Mouse (Mus musculus): ENCODE results near the gene Etl4. TPM values are rescaled to one million over a fixed set of nuclear protein-coding genes. Genes with fewer than 3 reads are reported as not detected.

The Etl4 gene
- polyA plus RNA-seq, 1 experiment from 2014 or later = 12.7 TPM

- no peaks in the 10 kb centered on the region for H3K4me1 ChIP-seq
- no peak overlapping the region for H3K4me3 ChIP-seq
- H3K4me2 ChIP-seq (replicated peaks) = no peak overlapping the region
- no peak for ATAC-seq (ENCODE audit: low FRiP score, low read depth)
- no peaks in the 10 kb centered on the region for H3K36me3 ChIP-seq
- no peaks in the 10 kb centered on the region for H3K27me3 ChIP-seq (replicated peaks)
- no peak overlapping the region for H3K27ac ChIP-seq
- H3K9me3 ChIP-seq = no peaks in the 10 kb centered on the region
- 89% methylated on average over 3 of the region's 3 CpGs for WGBS
- H3K9ac ChIP-seq = no peak overlapping the region
These were observed 847.4 kb downstream of the Etl4 start for GRCm38 (mm10) chr2:20756964-20757363.

DNA sequence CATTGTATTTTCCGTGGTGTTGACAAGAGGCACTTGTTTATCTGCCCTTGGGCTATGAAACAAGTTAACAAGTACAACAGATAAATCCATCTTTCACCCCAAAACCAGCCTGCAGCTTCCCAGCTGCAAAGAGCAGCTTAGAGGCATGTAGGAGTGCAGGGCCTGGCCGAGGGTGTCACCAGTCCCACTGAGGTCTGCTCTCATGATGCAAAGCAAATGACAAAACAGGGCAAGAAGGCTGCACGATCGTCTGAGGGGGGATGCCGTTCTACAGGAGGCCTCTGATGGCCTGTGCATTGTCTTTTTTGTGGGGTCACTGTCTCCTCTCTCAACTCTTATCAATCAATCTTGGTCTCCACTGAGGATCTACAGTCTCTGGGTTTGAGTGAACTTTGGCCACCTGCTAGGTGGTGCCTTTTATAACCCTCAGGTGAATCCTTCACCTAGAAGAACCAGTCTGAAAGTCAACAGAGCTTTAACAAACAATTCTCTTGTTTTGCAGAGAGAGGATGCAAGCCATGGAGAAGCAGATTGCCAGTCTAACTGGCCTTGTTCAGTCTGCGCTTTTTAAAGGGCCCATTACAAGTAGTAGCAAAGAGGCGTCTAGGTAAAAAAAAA, 849.6 kb downstream of the Etl4 start:
- 87% methylated on average over 7 of the region's 7 CpGs for WGBS
- Histone ChIP-seq H3K4me3 (no peak overlapping the region), H3K4me2 (replicated peaks) (no peak overlapping the region), H3K36me3 (no peaks in the 10 kb centered on the region), H3K27me3 (replicated peaks) (no peaks in the 10 kb centered on the region), H3K27ac (no peak overlapping the region), H3K4me1 (no peaks in the 10 kb centered on the region), H3K9ac (no peak overlapping the region), H3K9me3 (no peaks in the 10 kb centered on the region)
- no peak for ATAC-seq (ENCODE audit: low FRiP score, low read depth)

GRCm38 (mm10) chr2:20761320-20761719, 851.7 kb downstream of the Etl4 start:
- H3K4me3 ChIP-seq = no peak overlapping the region
- no peak overlapping the region for H3K27ac ChIP-seq
- H3K4me2 ChIP-seq (replicated peaks) = no peak overlapping the region
- H3K4me1 ChIP-seq = no peaks in the 10 kb centered on the region
- no peak overlapping the region for H3K9ac ChIP-seq
- 92% methylated on average over 5 of the region's 5 CpGs for WGBS
- H3K36me3 ChIP-seq = no peaks in the 10 kb centered on the region
- ATAC-seq (ENCODE audit: low FRiP score, low read depth) = no peak
- H3K9me3 ChIP-seq = no peaks in the 10 kb centered on the region
- H3K27me3 ChIP-seq (replicated peaks) = no peaks in the 10 kb centered on the region

GRCm38 (mm10) chr2:20761751-20762150, 852.2 kb downstream of the Etl4 start:
- 91% methylated on average over 3 of the region's 3 CpGs for WGBS
- no peak overlapping the region for H3K4me2 ChIP-seq (replicated peaks)
- no peak overlapping the region for H3K9ac ChIP-seq
- H3K27ac ChIP-seq = no peak overlapping the region
- no peak for ATAC-seq (ENCODE audit: low FRiP score, low read depth)
- no peaks in the 10 kb centered on the region for H3K9me3 ChIP-seq
- no peaks in the 10 kb centered on the region for H3K4me1 ChIP-seq
- no peak overlapping the region for H3K4me3 ChIP-seq
- no peaks in the 10 kb centered on the region for H3K27me3 ChIP-seq (replicated peaks)
- no peaks in the 10 kb centered on the region for H3K36me3 ChIP-seq

DNA sequence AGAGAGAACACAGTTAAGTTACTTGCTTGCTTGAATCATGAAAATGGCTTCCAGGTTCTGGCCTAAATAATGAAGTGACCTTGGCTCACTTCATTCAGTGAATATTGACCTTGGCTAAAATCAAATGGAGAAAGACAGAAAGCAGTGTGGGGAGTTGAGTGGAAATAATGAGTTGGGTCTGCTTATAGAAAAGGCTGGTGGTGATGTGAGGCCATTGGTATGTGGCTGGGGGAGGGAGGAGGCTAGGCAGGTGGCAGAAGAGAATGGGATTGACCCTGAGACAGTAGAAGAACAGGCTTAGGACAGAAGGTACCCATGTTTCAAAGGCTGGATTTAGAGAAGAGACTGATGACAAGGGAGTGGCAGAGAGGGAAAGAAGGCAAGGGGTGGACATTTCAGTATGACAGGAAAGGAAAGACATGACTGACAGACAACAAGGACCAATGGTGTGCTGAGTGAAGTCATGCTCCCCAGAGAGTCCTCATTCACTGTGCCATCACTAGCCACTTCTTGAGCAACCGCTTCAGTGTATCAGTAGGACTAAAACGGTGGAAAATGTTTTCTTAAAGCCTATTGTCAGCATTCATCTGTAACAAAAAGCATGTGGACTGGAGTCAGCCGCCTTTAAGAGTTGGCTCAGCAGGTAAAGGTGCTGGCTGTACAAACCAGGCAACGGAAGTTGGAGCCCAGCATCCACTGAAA, 854.1 kb downstream of the Etl4 start:
- ATAC-seq (ENCODE audit: low FRiP score, low read depth) = no peak
- Histone ChIP-seq H3K27me3 (replicated peaks) (no peaks in the 10 kb centered on the region), H3K4me1 (no peaks in the 10 kb centered on the region), H3K27ac (no peak overlapping the region), H3K36me3 (no peaks in the 10 kb centered on the region), H3K4me3 (no peak overlapping the region), H3K4me2 (replicated peaks) (no peak overlapping the region), H3K9ac (no peak overlapping the region), H3K9me3 (no peaks in the 10 kb centered on the region)
- WGBS = 82% methylated on average over 4 of the region's 4 CpGs

DNA sequence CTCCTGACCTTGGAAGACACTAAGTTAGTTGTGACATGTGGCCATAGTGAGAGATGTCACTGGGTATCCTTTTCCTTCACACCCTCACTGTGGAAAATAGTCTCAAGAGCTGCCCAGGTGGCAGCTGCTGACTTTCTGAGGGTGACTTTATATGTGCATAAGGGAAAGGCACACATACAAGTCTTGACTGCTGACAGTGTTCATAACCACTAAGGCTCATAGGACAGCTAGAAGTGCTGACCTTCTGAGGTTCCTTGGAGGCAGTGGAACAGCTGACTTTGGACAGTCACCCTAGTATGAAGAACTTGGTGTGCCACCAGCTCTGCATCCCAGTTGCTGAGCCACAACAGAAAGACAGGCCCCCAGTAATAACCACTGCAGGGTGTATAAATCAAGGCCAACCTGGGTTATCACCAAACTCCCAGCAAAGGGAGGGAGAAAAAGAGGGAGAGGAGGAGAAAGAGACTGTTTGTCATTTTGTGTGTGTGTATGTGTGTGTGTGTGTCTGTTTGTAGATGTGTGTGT, 855.0 kb downstream of the Etl4 start:
- H3K9ac ChIP-seq = no peak overlapping the region
- no peak for ATAC-seq (ENCODE audit: low FRiP score, low read depth)
- no peak overlapping the region for H3K4me3 ChIP-seq
- H3K9me3 ChIP-seq = no peaks in the 10 kb centered on the region
- no peaks in the 10 kb centered on the region for H3K4me1 ChIP-seq
- no peaks in the 10 kb centered on the region for H3K27me3 ChIP-seq (replicated peaks)
- no peaks in the 10 kb centered on the region for H3K36me3 ChIP-seq
- no peak overlapping the region for H3K27ac ChIP-seq
- H3K4me2 ChIP-seq (replicated peaks) = no peak overlapping the region

GRCm38 (mm10) chr2:20768681-20769080, 859.1 kb downstream of the Etl4 start:
- H3K4me3 ChIP-seq = no peak overlapping the region
- no peaks in the 10 kb centered on the region for H3K27me3 ChIP-seq (replicated peaks)
- H3K9me3 ChIP-seq = no peaks in the 10 kb centered on the region
- H3K4me2 ChIP-seq (replicated peaks) = no peak overlapping the region
- 73% methylated on average over 5 of the region's 5 CpGs for WGBS
- no peaks in the 10 kb centered on the region for H3K4me1 ChIP-seq
- H3K27ac ChIP-seq = no peak overlapping the region
- H3K9ac ChIP-seq = no peak overlapping the region
- no peak for ATAC-seq (ENCODE audit: low FRiP score, low read depth)
- H3K36me3 ChIP-seq = no peaks in the 10 kb centered on the region

GRCm38 (mm10) chr2:20770171-20770570, 860.6 kb downstream of the Etl4 start:
- H3K4me2 ChIP-seq (replicated peaks) = no peak overlapping the region
- H3K27me3 ChIP-seq (replicated peaks) = no peaks in the 10 kb centered on the region
- no peaks in the 10 kb centered on the region for H3K4me1 ChIP-seq
- H3K36me3 ChIP-seq = no peaks in the 10 kb centered on the region
- ATAC-seq (ENCODE audit: low FRiP score, low read depth) = no peak
- H3K27ac ChIP-seq = no peak overlapping the region
- H3K9ac ChIP-seq = no peak overlapping the region
- no peaks in the 10 kb centered on the region for H3K9me3 ChIP-seq
- no peak overlapping the region for H3K4me3 ChIP-seq

- 75% methylated on average over 2 of the region's 2 CpGs for WGBS
These were observed 864.9 kb downstream of the Etl4 start for GRCm38 (mm10) chr2:20774462-20774861.

GRCm38 (mm10) chr2:20776171-20776704, 866.7 kb downstream of the Etl4 start:
- no peak for ATAC-seq (ENCODE audit: low FRiP score, low read depth)

More at GRCm38 (mm10) chr2:20774462-20774861, 864.9 kb downstream of the Etl4 start:
- H3K4me2 ChIP-seq (replicated peaks) = no peak overlapping the region
- H3K4me1 ChIP-seq = no peaks in the 10 kb centered on the region
- H3K27me3 ChIP-seq (replicated peaks) = no peaks in the 10 kb centered on the region
- H3K27ac ChIP-seq = no peak overlapping the region
- no peak for ATAC-seq (ENCODE audit: low FRiP score, low read depth)
- H3K9ac ChIP-seq = no peak overlapping the region
- H3K36me3 ChIP-seq = no peaks in the 10 kb centered on the region
- no peak overlapping the region for H3K4me3 ChIP-seq
- no peaks in the 10 kb centered on the region for H3K9me3 ChIP-seq

GRCm38 (mm10) chr2:20777931-20778330, 868.4 kb downstream of the Etl4 start:
- Histone ChIP-seq H3K4me3 (no peak overlapping the region), H3K27me3 (replicated peaks) (no peaks in the 10 kb centered on the region), H3K27ac (no peak overlapping the region), H3K36me3 (no peaks in the 10 kb centered on the region), H3K4me1 (no peaks in the 10 kb centered on the region), H3K9ac (no peak overlapping the region), H3K9me3 (no peaks in the 10 kb centered on the region), H3K4me2 (replicated peaks) (no peak overlapping the region)
- no peak for ATAC-seq (ENCODE audit: low FRiP score, low read depth)
- 80% methylated on average over 6 of the region's 6 CpGs for WGBS

More at GRCm38 (mm10) chr2:20776171-20776704, 866.7 kb downstream of the Etl4 start:
- Histone ChIP-seq H3K4me1 (no peaks in the 10 kb centered on the region), H3K4me2 (replicated peaks) (no peak overlapping the region), H3K36me3 (no peaks in the 10 kb centered on the region), H3K27ac (no peak overlapping the region), H3K27me3 (replicated peaks) (no peaks in the 10 kb centered on the region), H3K4me3 (no peak overlapping the region), H3K9me3 (no peaks in the 10 kb centered on the region), H3K9ac (no peak overlapping the region)
- WGBS = 94% methylated on average over 6 of the region's 6 CpGs

GRCm38 (mm10) chr2:20779484-20780381, 870.2 kb downstream of the Etl4 start:
- Histone ChIP-seq H3K9me3 (no peaks in the 10 kb centered on the region), H3K4me3 (no peak overlapping the region), H3K36me3 (no peaks in the 10 kb centered on the region), H3K9ac (no peak overlapping the region), H3K4me2 (replicated peaks) (no peak overlapping the region), H3K4me1 (no peaks in the 10 kb centered on the region), H3K27me3 (replicated peaks) (no peaks in the 10 kb centered on the region), H3K27ac (no peak overlapping the region)
- ATAC-seq (ENCODE audit: low FRiP score, low read depth) = peak; percentile 88
- 35% methylated on average over 6 of the region's 6 CpGs for WGBS

Measured in neural tube, embryonic 12.5 days (tissue).